Mouse (Mus musculus) heart, embryonic 15.5 days (tissue): ENCODE results near the gene Exosc2. TPM values are rescaled to one million over a fixed set of nuclear protein-coding genes. Genes with fewer than 3 reads are reported as not detected.
A peak's percentile ranks its signal among the peaks of the same experiment; 100 is the strongest.

Source experiments
- ATAC-seq: fragments of 200-750 bp; cut with Nextera tagmentation; replicated peaks from 2 replicates; pipeline ENCODE4 v1.8.0; 2017; ENCODE audit warnings: low read depth, moderate TSS enrichment; ENCODE audit not compliant: insufficient number of reproducible peaks, insufficient read depth, low FRiP score
- H3K27ac ChIP-seq: fragments of 300-500 bp; sonication (generic); 2 replicates; pipeline ENCODE4 v1.5.1; 2015; ENCODE audit warnings: mild to moderate bottlenecking, inconsistent platforms
- H3K27me3 ChIP-seq: fragments of 300-500 bp; sonication (generic); 2 replicates; pipeline ENCODE4 v1.6.1; 2015; ENCODE audit warnings: inconsistent platforms
- H3K36me3 ChIP-seq: fragments of 300-500 bp; sonication (generic); 2 replicates; pipeline ENCODE4 v1.6.1; 2015; ENCODE audit warnings: mild to moderate bottlenecking, inconsistent platforms
- H3K4me1 ChIP-seq: fragments of 300-500 bp; sonication (generic); replicated peaks from 2 replicates; pipeline ENCODE4 v1.6.1; 2015; ENCODE audit warnings: inconsistent platforms
- H3K4me2 ChIP-seq: fragments of 300-500 bp; sonication (generic); 2 replicates; pipeline ENCODE4 v1.6.1; 2015; ENCODE audit warnings: inconsistent platforms, mild to moderate bottlenecking, moderate library complexity
- H3K4me3 ChIP-seq: fragments of 300-500 bp; sonication (generic); 2 replicates; pipeline ENCODE4 v1.5.1; 2015; ENCODE audit warnings: mild to moderate bottlenecking, inconsistent platforms
- H3K9ac ChIP-seq: fragments of 300-500 bp; sonication (generic); 2 replicates; pipeline ENCODE4 v1.6.1; 2015; ENCODE audit warnings: mild to moderate bottlenecking, inconsistent platforms
- H3K9me3 ChIP-seq: fragments of 300-500 bp; sonication (generic); replicated peaks from 2 replicates; pipeline ENCODE4 v1.6.1; 2016; ENCODE audit warnings: inconsistent platforms
- WGBS: fragments of 180-500 bp; shearing (Covaris S2); methylation state at CpG from one replicate; pipeline ENCODE4 v1.1.7; 2015; ENCODE audit warnings: mixed read lengths; 5-methylcytosine and 5-hydroxymethylcytosine counted together
- polyA plus RNA-seq: library from polyadenylated mRNA; unstranded; fragments of >200 nt; fragmentation: Nextera tagmentation; extraction: Ambion mirVana; gene quantifications from 2 replicates; pipeline ENCODE4 v1.2.1, GENCODE M21; 2015

Gene Exosc2
- polyA plus RNA-seq, result 30.2 and 40.0 TPM in 2 replicates

GRCm38 (mm10) chr2:31670551-31671035 lies at the start of gene Exosc2:
TSS of gene Exosc2 (plus strand) at chr2:31670715.
- Histone ChIP-seq H3K27ac (peak within 1 kb of the TSS; percentile 63), H3K27me3 (no peaks in the 10 kb centered on the region), H3K36me3 (peaks cover 23% of the 10 kb centered on the region; the same call in 1 of the 2 replicates), H3K4me2 (peak within 1 kb of the TSS; percentile 79), H3K9ac (peak within 1 kb of the TSS; percentile 76), H3K9me3 (no peaks in the 10 kb centered on the region), H3K4me3 (peak within 1 kb of the TSS; percentile 70), H3K4me1 (peaks cover 9% of the 10 kb centered on the region)
- peak; percentile 97 for ATAC-seq
- under 1% methylated on average over 27 of the region's 27 CpGs for WGBS

- Histone ChIP-seq H3K27ac (no peak overlapping the region), H3K4me2 (no peak overlapping the region), H3K27me3 (peaks cover 89% of the 10 kb centered on the region), H3K9me3 (no peaks in the 10 kb centered on the region), H3K9ac (no peak overlapping the region), H3K4me3 (no peak overlapping the region), H3K4me1 (peaks cover 26% of the 10 kb centered on the region), H3K36me3 (no peaks in the 10 kb centered on the region)
- WGBS, result 23% methylated on average over 3 of the region's 3 CpGs
- no peak for ATAC-seq
Measured at GRCm38 (mm10) chr2:31633531-31633930, 37.0 kb upstream of the Exosc2 start.

GRCm38 (mm10) chr2:31635281-31636137 lies 35.0 kb upstream of the Exosc2 start:
- Histone ChIP-seq H3K4me1 (peaks cover 40% of the 10 kb centered on the region), H3K36me3 (no peaks in the 10 kb centered on the region), H3K9me3 (no peaks in the 10 kb centered on the region), H3K4me2 (peak overlapping the region; percentile 43), H3K27me3 (peaks cover 98% of the 10 kb centered on the region), H3K4me3 (peak overlapping the region; percentile 19), H3K9ac (no peak overlapping the region), H3K27ac (no peak overlapping the region)
- WGBS, result 1% methylated on average over 52 of the region's 52 CpGs
- ATAC-seq, result no peak

GRCm38 (mm10) chr2:31636138-31636741 lies 34.3 kb upstream of the Exosc2 start:
- no peak for ATAC-seq
- Histone ChIP-seq H3K9me3 (no peaks in the 10 kb centered on the region), H3K4me3 (peak overlapping the region; percentile 19), H3K36me3 (no peaks in the 10 kb centered on the region), H3K9ac (no peak overlapping the region), H3K4me1 (peaks cover 47% of the 10 kb centered on the region), H3K4me2 (peak overlapping the region; percentile 43), H3K27me3 (peaks cover 99% of the 10 kb centered on the region), H3K27ac (no peak overlapping the region)
- whole genome bisulfite sequencing, result under 1% methylated on average over 48 of the region's 48 CpGs

- Histone ChIP-seq H3K4me2 (0 out of 2 replicates have a peak overlapping the region, but pooled peaks have one; percentile 14), H3K4me3 (peak overlapping the region; percentile 19), H3K27me3 (peaks cover 100% of the 10 kb centered on the region), H3K36me3 (no peaks in the 10 kb centered on the region), H3K27ac (no peak overlapping the region), H3K9ac (no peak overlapping the region), H3K9me3 (no peaks in the 10 kb centered on the region), H3K4me1 (peaks cover 47% of the 10 kb centered on the region)
- no peak for ATAC-seq
- 1% methylated on average over 35 of the region's 35 CpGs for WGBS
Measured at GRCm38 (mm10) chr2:31636742-31637141, 33.8 kb upstream of the Exosc2 start.

DNA sequence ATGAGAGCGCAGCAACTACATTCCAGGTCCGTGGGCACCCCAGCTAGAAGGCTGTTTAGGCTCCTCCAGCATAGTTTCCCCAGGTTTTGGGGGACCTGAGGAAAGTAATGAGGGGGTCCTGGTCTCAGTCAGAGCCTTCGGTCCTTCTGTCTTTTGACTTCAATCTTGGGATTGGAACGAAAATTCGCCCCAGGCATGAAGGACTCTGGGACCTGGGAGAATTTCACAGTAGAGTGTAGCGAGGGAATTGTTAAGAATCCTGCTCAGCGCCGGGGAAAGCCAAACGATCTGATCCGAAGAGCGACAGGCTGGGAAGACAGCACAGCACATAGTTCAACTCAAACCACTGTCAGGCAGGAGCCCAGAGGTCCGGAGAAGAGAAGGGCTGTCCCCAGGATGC lies 33.2 kb upstream of the Exosc2 start:
- H3K4me2 ChIP-seq, result 0 out of 2 replicates have a peak overlapping the region, but pooled peaks have one; percentile 14
- peaks cover 100% of the 10 kb centered on the region for H3K27me3 ChIP-seq
- no peak overlapping the region for H3K9ac ChIP-seq
- WGBS, result 3% methylated on average over 12 of the region's 12 CpGs
- no peak overlapping the region for H3K27ac ChIP-seq
- H3K4me1 ChIP-seq, result peaks cover 47% of the 10 kb centered on the region
- ATAC-seq, result no peak
- H3K36me3 ChIP-seq, result no peaks in the 10 kb centered on the region
- H3K9me3 ChIP-seq, result no peaks in the 10 kb centered on the region
- peak overlapping the region; percentile 19 for H3K4me3 ChIP-seq

- Histone ChIP-seq H3K9ac (no peak overlapping the region), H3K27me3 (peaks cover 100% of the 10 kb centered on the region), H3K9me3 (no peaks in the 10 kb centered on the region), H3K4me3 (peak overlapping the region; percentile 1; the same call in 1 of the 2 replicates), H3K4me1 (peaks cover 47% of the 10 kb centered on the region), H3K36me3 (no peaks in the 10 kb centered on the region), H3K4me2 (no peak overlapping the region), H3K27ac (no peak overlapping the region)
- WGBS, result under 1% methylated on average over 22 of the region's 22 CpGs
- no peak for ATAC-seq
Measured at GRCm38 (mm10) chr2:31637807-31638206, 32.7 kb upstream of the Exosc2 start.

- H3K9ac ChIP-seq, result no peak overlapping the region
- no peaks in the 10 kb centered on the region for H3K36me3 ChIP-seq
- H3K27me3 ChIP-seq, result peaks cover 100% of the 10 kb centered on the region
- WGBS, result 2% methylated on average over 32 of the region's 34 CpGs
- peaks cover 47% of the 10 kb centered on the region for H3K4me1 ChIP-seq
- H3K27ac ChIP-seq, result no peak overlapping the region
- no peak for ATAC-seq
- no peaks in the 10 kb centered on the region for H3K9me3 ChIP-seq
- H3K4me3 ChIP-seq, result no peak overlapping the region
- no peak overlapping the region for H3K4me2 ChIP-seq
Measured at GRCm38 (mm10) chr2:31638581-31639465, 31.7 kb upstream of the Exosc2 start.

- H3K4me2 ChIP-seq, result no peak overlapping the region
- H3K9me3 ChIP-seq, result no peaks in the 10 kb centered on the region
- H3K36me3 ChIP-seq, result no peaks in the 10 kb centered on the region
- H3K4me1 ChIP-seq, result peaks cover 47% of the 10 kb centered on the region
- WGBS, result 2% methylated on average over 12 of the region's 13 CpGs
- no peak for ATAC-seq
- H3K4me3 ChIP-seq, result no peak overlapping the region
- no peak overlapping the region for H3K9ac ChIP-seq
- no peak overlapping the region for H3K27ac ChIP-seq
- peaks cover 100% of the 10 kb centered on the region for H3K27me3 ChIP-seq
Measured at GRCm38 (mm10) chr2:31639466-31639760, 31.1 kb upstream of the Exosc2 start.

- no peaks in the 10 kb centered on the region for H3K9me3 ChIP-seq
- no peak within 1 kb of the TSS for H3K27ac ChIP-seq
- no peak for ATAC-seq
- H3K27me3 ChIP-seq, result peaks cover 100% of the 10 kb centered on the region
- no peak within 1 kb of the TSS for H3K9ac ChIP-seq
- H3K4me1 ChIP-seq, result peaks cover 47% of the 10 kb centered on the region
- 3% methylated on average over 41 of the region's 41 CpGs for WGBS
- H3K4me3 ChIP-seq, result peak within 1 kb of the TSS; percentile 22
- H3K36me3 ChIP-seq, result no peaks in the 10 kb centered on the region
- H3K4me2 ChIP-seq, result 0 out of 2 replicates have a peak within 1 kb of the TSS, but pooled peaks have one; percentile 24
Measured at GRCm38 (mm10) chr2:31639901-31640608, 30.5 kb upstream of the Exosc2 start, which contains the start of gene Prdm12. TSS of gene Prdm12 (plus strand) at chr2:31640037.
